Mouse (Mus musculus): ENCODE data around the gene Trim14. TPM values are rescaled to one million over a fixed set of nuclear protein-coding genes. Genes with fewer than 3 reads are reported as not detected.
A peak's percentile ranks its signal among the peaks of the same experiment; 100 is the strongest.
"Not testable (repeated sequence)": the region's sequence is repeated elsewhere in the genome, so short reads cannot be mapped to it uniquely, and the experiment has no call there.

The Trim14 gene
- 7.7 and 8.0 TPM in 2 replicates for total RNA-seq (2021)
- long read RNA-seq, experiment 1, partial matches to known transcripts = 0 of 4 reads
- long read RNA-seq, experiment 1, other reads (novel, unspliced or antisense) = 2 of 4 reads
- long read RNA-seq, experiment 2, partial matches to known transcripts = 0 of 3 reads
- long read RNA-seq, experiment 2, other reads (novel, unspliced or antisense) = 0 of 3 reads

DNA sequence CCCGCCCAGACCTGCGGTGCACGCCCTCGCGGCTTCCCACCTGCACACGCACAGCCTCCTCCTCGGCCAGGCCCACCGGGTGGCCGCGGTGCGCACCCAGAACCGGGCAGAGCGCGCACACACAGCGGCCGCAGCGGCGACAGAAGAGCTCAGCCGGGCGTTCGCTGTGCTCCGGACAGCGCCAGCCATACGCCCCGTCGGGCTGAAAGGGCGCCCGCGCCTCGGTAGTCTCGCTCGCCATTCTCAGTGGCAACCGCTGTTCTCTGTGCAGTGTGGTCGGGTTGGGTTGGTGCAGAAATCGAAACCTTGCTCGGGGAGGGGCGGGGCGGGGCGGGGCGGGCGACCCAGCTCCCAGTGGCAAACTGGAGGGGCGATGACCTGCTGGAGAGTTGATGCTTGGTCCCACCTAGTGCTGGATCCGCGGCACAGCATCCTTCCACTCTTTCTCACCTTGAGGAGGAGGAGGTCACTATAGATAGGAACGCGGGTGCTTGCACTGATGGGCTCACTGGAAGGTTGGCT is at the start of gene Trim14:
Gene Trim14 (minus strand): TSS at position 302 of the 522 bp plus-strand sequence.
- DNase-seq = peak; percentile 60

DNA sequence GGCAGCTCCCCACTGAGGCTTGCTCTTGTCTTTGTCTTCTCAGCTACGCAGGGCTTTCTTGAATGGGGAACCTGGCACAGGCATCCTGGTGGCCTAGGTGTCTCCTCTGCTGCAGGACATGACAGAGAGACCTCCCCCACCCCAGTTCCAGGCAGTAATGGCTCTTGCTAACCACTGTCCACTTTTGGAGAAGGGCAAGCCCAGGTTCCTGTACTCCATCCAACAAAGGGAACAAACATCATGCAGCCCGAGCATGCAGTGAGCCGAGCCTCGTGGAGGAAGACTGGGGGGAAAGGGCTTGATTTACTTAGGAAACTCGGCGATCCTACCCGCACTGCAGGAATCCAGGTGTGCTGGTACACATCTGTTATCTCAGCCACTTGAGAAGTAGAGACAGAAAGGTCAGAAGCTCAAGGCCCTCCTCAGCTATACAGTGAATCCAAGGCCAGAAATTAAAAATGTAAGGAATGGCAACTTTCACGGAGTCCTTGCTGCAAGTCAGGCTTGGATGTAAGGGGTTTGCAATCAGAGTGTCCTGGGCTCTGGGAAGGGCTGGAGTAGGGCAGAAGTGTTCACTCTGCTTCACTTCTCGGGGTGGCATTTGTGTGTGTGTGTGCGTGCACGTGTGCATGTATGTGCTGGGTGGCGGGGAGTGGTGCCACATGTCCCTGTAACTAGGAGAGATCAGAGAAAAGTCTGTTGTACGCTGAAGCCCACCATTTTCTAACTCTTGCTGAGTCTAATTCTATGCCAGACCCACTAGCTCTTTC is 49.3 kb upstream of the Trim14 start:
- DNase-seq = no peak

DNA sequence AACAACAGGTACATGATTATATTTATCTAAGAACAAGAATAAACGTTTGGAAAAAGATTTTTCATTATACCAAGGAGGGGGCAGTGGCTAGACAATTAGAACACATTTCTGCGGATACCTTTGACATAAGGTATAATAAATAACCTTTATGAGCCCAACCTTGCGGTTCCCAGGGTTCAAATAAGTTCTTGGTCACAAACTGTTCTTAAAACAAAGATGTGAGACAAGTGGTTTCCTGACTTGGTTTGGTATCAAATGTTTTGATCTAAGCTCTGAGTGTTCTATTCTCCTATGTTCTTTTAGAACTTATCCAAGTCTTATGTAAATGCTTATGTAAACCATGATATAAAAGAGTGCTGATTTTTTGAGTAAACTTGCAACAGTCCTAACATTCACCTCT is 48.6 kb upstream of the Trim14 start:
- not testable (repeated sequence) for DNase-seq

- not testable (repeated sequence) for DNase-seq
Observed at GRCm38 (mm10) chr4:46584084-46584483, 48.1 kb upstream of the Trim14 start.

DNA sequence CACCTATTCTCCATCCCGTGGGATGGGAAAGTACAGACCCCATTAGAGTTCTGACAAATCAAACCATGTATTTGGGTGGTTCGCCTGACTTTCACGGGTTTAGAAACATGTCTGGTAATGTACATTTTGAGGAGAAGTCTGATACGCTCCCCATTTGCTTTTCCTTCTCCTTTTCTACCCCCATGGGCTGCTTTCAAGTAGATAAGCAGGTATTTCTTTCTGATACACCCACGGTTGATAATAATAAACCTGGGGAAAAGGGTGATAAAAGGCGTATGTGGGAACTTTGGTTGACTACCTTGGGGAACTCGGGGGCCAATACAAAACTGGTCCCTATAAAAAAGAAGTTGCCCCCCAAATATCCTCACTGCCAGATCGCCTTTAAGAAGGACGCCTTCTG is 46.1 kb upstream of the Trim14 start:
- DNase-seq = not testable (repeated sequence)

GRCm38 (mm10) chr4:46581577-46581976 is 45.6 kb upstream of the Trim14 start:
- not testable (repeated sequence) for DNase-seq

GRCm38 (mm10) chr4:46580799-46581243 is 44.9 kb upstream of the Trim14 start:
- DNase-seq = not testable (repeated sequence)

DNA sequence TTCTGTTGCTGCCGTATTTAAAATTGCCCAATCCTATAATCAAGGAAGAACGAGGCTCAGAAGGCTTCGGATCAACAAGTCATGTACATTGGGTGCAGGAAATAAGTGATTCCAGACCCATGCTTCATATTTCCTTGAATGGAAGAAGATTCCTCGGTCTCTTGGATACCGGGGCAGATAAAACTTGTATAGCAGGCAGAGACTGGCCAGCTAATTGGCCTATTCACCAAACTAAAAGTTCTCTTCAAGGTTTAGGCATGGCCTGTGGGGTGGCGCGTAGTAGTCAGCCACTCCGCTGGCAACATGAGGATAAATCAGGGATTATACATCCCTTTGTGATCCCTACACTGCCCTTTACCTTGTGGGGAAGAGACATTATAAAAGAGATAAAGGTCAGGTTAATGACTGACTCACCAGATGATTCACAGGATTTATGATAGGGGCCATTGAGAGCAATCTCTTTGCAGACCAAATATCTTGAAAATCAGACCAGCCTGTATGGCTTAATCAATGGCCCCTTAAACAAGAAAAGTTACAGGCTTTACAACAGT is 42.9 kb upstream of the Trim14 start:
- DNase-seq = not testable (repeated sequence)

DNA sequence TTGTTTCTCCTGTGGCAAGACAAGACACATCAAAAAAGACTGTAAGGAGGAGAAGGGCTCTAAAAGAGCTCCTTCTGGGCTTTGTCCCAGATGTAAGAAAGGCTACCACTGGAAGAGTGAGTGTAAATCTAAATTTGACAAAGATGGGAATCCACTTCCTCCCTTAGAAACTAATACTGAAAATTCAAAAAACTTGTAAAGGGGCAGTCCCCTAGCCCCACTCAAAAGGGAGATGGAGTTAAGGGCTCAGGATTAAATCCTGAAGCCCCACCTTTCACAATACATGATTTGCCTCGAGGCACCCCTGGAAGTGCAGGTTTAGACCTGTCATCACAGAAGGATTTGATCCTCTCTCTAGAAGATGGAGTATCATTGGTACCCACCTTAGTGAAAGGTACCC is 42.3 kb upstream of the Trim14 start:
- DNase-seq = no peak

DNA sequence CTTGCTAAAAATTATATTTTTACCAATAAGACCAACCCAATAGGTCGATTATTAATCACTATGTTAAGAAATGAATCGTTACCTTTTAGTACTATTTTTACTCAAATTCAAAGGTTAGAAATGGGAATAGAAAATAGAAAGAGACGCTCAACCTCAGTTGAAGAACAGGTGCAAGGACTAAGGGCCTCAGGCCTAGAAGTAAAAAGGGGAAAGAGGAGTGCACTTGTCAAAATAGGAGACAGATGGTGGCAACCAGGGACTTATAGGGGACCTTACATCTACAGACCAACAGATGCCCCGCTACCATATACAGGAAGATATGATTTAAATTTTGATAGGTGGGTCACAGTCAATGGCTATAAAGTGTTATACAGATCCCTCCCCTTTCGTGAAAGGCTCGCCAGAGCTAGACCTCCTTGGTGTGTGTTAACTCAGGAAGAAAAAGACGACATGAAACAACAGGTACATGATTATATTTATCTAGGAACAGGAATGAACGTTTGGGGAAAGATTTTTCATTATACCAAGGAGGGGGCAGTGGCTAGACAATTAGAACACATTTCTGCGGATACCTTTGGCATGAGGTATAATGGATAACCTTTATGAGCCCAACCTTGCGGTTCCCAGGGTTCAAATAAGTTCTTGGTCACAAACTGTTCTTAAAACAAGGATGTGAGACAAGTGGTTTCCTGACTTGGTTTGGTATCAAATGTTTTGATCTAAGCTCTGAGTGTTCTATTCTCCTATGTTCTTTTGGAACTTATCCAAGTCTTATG is 39.8 kb upstream of the Trim14 start:
- DNase-seq = not testable (repeated sequence)

DNA sequence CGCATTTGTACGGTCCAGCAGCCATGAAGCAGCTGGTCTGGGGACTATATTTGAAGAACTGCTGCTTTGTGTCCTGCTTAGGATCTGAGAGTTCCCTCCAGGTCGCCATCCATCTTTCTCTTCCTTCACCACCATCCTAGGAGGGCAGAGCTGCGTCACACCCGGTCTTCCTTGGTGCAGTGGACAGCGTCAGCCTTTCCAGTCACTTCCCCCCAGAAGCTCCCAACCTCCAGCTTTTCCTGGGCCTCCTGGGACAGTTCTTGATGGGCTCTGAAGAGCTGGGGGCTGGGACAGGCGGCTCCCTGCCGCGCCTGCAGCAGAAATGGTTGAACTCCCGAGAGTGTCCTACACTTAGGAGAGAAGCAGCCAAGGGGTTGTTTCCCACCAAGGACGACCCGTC is 38.9 kb upstream of the Trim14 start:
- DNase-seq = no peak

DNA sequence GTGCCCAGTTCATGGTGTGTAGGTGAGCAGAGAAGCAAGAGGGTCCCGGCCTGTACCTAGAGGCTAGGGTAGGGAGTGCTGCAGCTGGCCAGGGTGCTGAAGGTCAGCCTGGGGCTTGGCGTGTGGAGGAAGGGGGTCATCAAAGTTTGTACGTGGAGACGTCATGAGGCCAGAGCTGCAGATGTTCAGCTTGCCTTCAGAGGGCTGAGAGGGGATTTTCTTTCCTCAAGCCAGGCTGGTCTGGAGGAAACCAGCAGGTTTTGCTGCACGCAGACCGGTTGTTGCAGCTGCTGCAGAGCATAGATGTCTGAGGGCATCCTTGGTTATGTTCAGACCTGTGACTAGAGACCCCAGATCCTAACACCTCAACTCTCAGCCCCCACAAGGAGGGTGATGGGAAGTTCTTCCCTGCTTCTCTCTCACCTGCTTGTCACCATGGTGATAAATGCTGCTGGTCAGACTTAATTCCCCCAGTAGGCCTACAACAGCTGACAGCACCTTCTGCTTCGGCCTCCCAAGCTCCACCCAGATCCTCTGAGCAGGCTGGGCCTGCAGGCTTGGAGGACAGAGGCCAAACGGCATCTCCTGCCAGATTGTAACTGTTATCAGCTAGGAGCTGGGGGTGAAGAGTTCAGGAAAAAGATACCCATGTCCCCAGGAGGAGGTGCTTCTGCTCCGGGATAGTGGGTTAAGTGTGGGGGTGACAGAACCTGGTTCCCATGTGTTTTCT is 38.2 kb upstream of the Trim14 start:
- no peak for DNase-seq

- DNase-seq = no peak
Observed at GRCm38 (mm10) chr4:46572616-46573015, 36.7 kb upstream of the Trim14 start.

GRCm38 (mm10) chr4:46571744-46572143 is 35.8 kb upstream of the Trim14 start:
- no peak for DNase-seq

GRCm38 (mm10) chr4:46569671-46570070 is 33.7 kb upstream of the Trim14 start:
- peak; percentile 42 for DNase-seq

GRCm38 (mm10) chr4:46568169-46568568 is 32.2 kb upstream of the Trim14 start:
- DNase-seq = no peak

- no peak for DNase-seq
Observed at GRCm38 (mm10) chr4:46566931-46567671, 31.2 kb upstream of the Trim14 start.

DNA sequence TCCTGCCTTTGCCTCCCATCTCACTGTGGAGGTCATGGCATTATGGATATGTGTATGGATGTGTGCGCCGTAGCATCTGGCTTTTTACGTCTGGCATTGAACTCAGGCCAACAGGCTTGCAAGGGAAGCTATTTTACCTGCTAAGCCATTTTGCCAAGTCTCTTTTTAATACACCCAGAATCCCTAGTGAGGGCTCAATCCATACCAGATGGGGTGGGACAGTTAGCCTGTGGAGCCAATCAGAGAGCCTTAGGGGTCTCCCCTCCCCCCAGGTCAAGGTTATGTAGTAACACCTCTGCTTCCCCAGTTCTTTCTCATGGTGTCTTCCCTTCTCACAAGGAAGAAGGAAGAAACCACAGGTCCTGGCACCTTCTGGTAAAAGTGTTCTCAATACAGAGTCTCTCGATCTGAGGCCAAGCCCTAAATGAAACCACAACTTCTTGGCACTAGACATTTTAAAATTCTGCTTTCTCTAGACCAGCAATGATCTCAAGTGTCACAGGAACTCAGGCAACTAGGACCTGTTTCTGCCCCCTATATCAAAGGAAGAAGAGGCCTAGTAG is 29.5 kb upstream of the Trim14 start:
- no peak for DNase-seq

DNA sequence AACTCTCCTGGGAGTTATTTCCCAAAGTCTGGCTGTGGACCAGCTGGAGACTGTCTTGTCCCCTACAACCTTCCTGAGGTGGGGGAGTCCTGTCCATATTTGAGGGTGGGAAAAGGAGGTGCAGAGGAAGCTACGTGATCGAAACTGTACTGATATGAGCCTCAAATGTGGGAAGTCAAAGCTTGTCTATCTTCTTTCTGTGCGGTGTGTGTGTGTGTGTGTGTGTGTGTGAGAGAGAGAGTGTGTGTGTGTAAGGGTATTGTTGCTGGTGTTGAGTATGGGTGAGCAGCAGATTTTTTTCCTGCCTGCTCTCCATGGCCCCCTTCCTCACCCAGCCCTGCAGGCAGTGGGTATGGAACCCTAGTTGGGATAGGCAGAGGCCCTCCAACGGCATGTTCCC is 28.3 kb upstream of the Trim14 start:
- DNase-seq = no peak

DNA sequence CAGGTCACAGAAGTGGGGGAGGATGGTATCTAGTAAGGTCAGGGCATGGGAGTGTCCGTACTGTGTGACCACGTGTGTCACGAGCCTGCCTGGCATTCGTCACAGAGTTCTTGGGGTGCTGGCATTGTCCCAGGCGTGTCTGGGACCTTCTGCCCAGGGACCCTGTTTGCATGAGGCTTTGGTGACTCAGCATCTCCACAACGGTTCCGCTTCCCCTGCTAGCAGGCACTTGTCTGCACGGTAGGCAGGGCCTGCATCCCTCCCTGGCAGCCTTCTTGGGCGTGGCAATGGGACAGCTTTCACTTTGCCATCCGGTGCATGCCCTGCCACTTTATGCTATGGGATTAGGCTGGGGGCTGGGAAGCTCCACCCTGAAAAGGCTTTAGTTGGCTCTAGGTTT is 27.9 kb upstream of the Trim14 start:
- DNase-seq = peak; percentile 72

DNA sequence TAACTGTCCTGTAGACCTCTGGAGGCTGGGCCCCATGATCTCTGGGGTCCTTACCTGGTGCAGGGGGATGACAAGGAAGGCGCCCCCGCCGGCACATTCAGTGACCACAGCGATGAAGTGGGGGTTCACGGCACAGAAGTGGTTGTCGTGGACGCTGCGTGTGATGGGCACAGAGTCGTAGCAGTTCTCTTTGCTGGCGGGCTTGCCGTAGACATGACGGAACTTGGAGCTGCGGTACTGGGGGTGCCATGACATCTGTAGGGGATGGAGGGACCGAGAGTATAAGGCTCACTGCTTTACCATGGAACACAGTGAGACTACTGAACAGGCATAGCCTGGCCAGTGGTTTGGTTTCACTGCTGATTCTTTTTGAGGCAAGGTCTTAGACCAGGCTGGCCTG is 26.9 kb upstream of the Trim14 start:
- DNase-seq = no peak
